Mouse (Mus musculus): ENCODE measurements at regions not wholly inside any gene's neighbourhood (a gene's known extent, or its start where the extent isn't known, plus 50 kb on each side); places are given as distances from the start of the nearest gene placed in this dataset.

- TF ChIP-seq MAX (IDR thresholded peaks at IDR 0.05; ENCODE audit: low read length) (no peak), CTCF (conservative IDR thresholded peaks at IDR 0.05 in 1 of 2, IDR thresholded peaks at IDR 0.05 in 1 of 2; ENCODE audit: low read depth in 2 of 2, low read length in 2 of 2) (no peak), EP300 (IDR thresholded peaks at IDR 0.05; ENCODE audit: low read length) (no peak), SIN3A (IDR thresholded peaks at IDR 0.05; ENCODE audit: low read length) (no peak), E2F4 (IDR thresholded peaks at IDR 0.05; ENCODE audit: insufficient replicate concordance, low read depth, low read length) (no peak), ELF1 (IDR thresholded peaks at IDR 0.05; ENCODE audit: low read depth, low read length) (no peak), USF1 (IDR thresholded peaks at IDR 0.05; ENCODE audit: low read depth, low read length) (peak; percentile 35; the same call in 1 of the 2 replicates), USF2 (conservative IDR thresholded peaks at IDR 0.05; ENCODE audit: low read depth, low read length) (no peak), BHLHE40 (IDR thresholded peaks at IDR 0.05; ENCODE audit: low read depth, low read length) (no peak), POLR2A (IDR thresholded peaks at IDR 0.05; ENCODE audit: low read depth, low read length) (no peak), POLR2AphosphoS2 (IDR thresholded peaks at IDR 0.05; ENCODE audit: low read depth, low read length) (no peak)
Measured at GRCm38 (mm10) chr1:176681971-176682370, 131.9 kb downstream of the Cep170 start.

Measured in CH12.LX (cell line).